Mouse (Mus musculus): ENCODE measurements around the gene 4931414P19Rik. TPM values are rescaled to one million over a fixed set of nuclear protein-coding genes. Genes with fewer than 3 reads are reported as not detected.
"Not testable (repeated sequence)": the region's sequence is repeated elsewhere in the genome, so short reads cannot be mapped to it uniquely, and the experiment has no call there.

Gene 4931414P19Rik
- polyA plus RNA-seq, 1 experiment from 2014 or later, result 3.1 TPM

DNA sequence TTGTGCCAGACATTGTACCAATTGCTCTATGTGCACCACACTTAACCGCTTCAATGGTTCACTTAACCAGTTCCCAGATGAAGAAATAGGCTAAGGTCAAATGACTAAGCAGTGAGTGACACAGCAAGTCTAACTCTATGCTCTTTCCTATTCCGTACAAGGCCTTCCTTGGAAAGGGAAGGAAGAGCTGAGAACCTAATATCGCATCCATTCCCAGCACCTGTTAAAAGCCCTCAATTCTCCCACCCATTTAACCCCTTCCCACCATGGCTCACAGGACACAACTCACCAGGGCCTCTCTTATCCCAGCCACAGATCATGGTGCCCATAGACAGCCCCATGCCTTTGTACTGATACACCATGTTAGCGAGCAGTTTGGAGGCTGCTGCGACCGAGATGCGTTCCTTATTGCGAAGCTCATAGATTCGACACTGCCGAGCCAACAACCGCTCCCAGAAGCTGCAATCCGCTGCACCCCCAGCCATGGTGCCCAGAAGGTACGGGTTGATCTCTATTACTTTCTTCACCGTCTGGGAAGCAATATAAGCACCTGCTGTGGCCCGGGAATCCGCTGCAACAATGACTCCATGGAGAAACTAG is 10.5 kb upstream of the 4931414P19Rik start:
- DNase-seq (ENCODE audit: low spot score) (no peak), ATAC-seq (ENCODE audit: low FRiP score) (no peak)
- Histone ChIP-seq H3K9me3 (ENCODE audit: control insufficient read depth, low read length) (no peaks in the 10 kb centered on the region), H3K4me1 (replicated peaks; ENCODE audit: control insufficient read depth, insufficient read depth, low read length) (peaks cover 13% of the 10 kb centered on the region; the same call in 1 of the 2 replicates), H3K36me3 (replicated peaks; ENCODE audit: control insufficient read depth, insufficient read depth) (peaks cover 45% of the 10 kb centered on the region), H3K4me3 (replicated peaks; ENCODE audit: low read length) (no peak overlapping the region), H3K27ac (no peak overlapping the region), H3K27me3 (ENCODE audit: control insufficient read depth, insufficient read depth, low read length) (no peaks in the 10 kb centered on the region), H3K4me2 (replicated peaks) (peak overlapping the region; percentile 71; the same call in 1 of the 2 replicates), H3K9ac (no peak overlapping the region)
- WGBS, result 91% methylated on average over 16 of the region's 16 CpGs

- peaks cover 53% of the 10 kb centered on the region for H3K36me3 ChIP-seq (replicated peaks; ENCODE audit: control insufficient read depth, insufficient read depth)
- 94% methylated on average over 15 of the region's 16 CpGs for WGBS
- H3K4me3 ChIP-seq (replicated peaks; ENCODE audit: low read length); ATAC-seq (ENCODE audit: low FRiP score); H3K27ac ChIP-seq; DNase-seq (ENCODE audit: low spot score); H3K27me3 ChIP-seq (ENCODE audit: control insufficient read depth, insufficient read depth, low read length); H3K9ac ChIP-seq; H3K9me3 ChIP-seq (ENCODE audit: control insufficient read depth, low read length); H3K4me2 ChIP-seq (replicated peaks): not testable (repeated sequence)
- peaks cover 13% of the 10 kb centered on the region; the same call in 1 of the 2 replicates for H3K4me1 ChIP-seq (replicated peaks; ENCODE audit: control insufficient read depth, insufficient read depth, low read length)
Measured at GRCm38 (mm10) chr14:54614130-54614529, 8.3 kb upstream of the 4931414P19Rik start.

DNA sequence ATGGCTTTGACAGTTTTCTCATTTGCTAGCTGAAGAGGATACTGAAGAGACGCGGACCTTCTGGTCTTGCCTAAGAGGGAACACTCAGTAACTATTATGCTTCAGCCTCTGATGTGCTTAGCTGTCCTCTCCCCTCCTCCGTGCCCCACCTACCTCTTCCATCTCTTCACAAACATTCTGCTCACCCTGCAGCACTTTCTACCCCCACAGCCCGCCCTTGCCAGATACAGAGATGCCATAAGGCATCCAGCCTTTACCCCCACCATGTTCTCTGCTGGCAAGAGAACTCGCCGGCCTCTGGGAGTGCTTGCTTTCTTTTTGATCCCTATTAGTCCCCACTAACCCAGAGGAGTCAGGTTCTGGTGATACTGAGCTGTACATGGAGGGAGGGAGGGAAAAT is 4.9 kb upstream of the 4931414P19Rik start:
- no peak overlapping the region for H3K4me3 ChIP-seq (replicated peaks; ENCODE audit: low read length)
- H3K4me1 ChIP-seq (replicated peaks; ENCODE audit: control insufficient read depth, insufficient read depth, low read length), result no peaks in the 10 kb centered on the region; the same call in 1 of the 2 replicates
- H3K27me3 ChIP-seq (ENCODE audit: control insufficient read depth, insufficient read depth, low read length), result no peaks in the 10 kb centered on the region
- no peak for DNase-seq (ENCODE audit: low spot score)
- H3K36me3 ChIP-seq (replicated peaks; ENCODE audit: control insufficient read depth, insufficient read depth), result peaks cover 45% of the 10 kb centered on the region
- no peaks in the 10 kb centered on the region for H3K9me3 ChIP-seq (ENCODE audit: control insufficient read depth, low read length)
- no peak overlapping the region for H3K4me2 ChIP-seq (replicated peaks)
- 0 out of 2 replicates have a peak overlapping the region, but pooled peaks have one; percentile 1 for H3K27ac ChIP-seq
- no peak for ATAC-seq (ENCODE audit: low FRiP score)
- WGBS, result 84% methylated on average over 6 of the region's 6 CpGs
- no peak overlapping the region for H3K9ac ChIP-seq

DNA sequence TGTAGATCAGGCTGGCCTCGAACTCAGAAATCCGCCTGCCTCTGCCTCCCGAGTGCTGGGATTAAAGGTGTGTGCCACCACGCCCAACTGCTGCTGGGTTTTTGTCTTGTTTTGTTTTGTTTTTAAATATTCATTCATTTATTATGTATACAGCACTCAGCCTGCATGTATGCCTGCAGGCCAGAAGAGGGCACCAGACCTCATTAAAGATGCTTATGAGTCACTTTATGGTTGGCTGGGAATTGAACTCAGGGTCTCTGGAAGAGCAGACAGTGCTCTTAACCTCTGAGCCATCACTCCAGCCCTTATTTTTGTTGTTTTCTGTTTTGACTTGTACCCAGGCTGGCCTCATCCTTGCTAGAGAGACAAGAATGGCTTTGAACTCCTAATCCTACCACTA is 4.2 kb upstream of the 4931414P19Rik start:
- Histone ChIP-seq H3K9ac (no peak overlapping the region), H3K4me2 (replicated peaks) (no peak overlapping the region), H3K4me1 (replicated peaks; ENCODE audit: control insufficient read depth, insufficient read depth, low read length) (peaks cover 4% of the 10 kb centered on the region), H3K27ac (no peak overlapping the region), H3K9me3 (ENCODE audit: control insufficient read depth, low read length) (no peaks in the 10 kb centered on the region), H3K36me3 (replicated peaks; ENCODE audit: control insufficient read depth, insufficient read depth) (peaks cover 38% of the 10 kb centered on the region), H3K4me3 (replicated peaks; ENCODE audit: low read length) (no peak overlapping the region), H3K27me3 (ENCODE audit: control insufficient read depth, insufficient read depth, low read length) (no peaks in the 10 kb centered on the region)
- 75% methylated on average over 4 of the region's 4 CpGs for WGBS
- ATAC-seq (ENCODE audit: low FRiP score), result no peak
- DNase-seq (ENCODE audit: low spot score), result no peak

DNA sequence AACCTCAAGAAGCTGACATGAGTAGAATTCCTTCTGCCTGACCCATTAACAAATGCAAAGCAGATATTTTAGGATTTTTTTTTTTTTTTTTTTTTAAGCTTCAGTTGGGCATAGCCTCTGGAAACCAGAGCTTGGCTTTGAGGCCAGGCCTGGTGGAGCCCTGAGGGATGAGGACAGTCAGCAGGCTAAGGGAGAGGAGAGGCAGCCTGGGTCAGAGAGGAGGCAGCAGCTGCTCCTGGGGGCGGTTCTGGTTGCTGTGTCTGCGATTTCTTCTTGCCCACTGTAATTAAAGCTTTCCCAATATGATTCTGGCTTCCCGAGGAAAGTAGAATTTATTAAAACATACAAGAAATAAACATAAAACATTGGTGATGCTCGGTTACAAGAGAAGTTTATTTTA is 3.5 kb upstream of the 4931414P19Rik start:
- no peak overlapping the region for H3K4me3 ChIP-seq (replicated peaks; ENCODE audit: low read length)
- no peak for DNase-seq (ENCODE audit: low spot score)
- 68% methylated on average over 4 of the region's 4 CpGs for WGBS
- peaks cover 12% of the 10 kb centered on the region for H3K4me1 ChIP-seq (replicated peaks; ENCODE audit: control insufficient read depth, insufficient read depth, low read length)
- peaks cover 31% of the 10 kb centered on the region for H3K36me3 ChIP-seq (replicated peaks; ENCODE audit: control insufficient read depth, insufficient read depth)
- no peak for ATAC-seq (ENCODE audit: low FRiP score)
- no peak overlapping the region for H3K9ac ChIP-seq
- no peak overlapping the region for H3K4me2 ChIP-seq (replicated peaks)
- no peak overlapping the region for H3K27ac ChIP-seq
- no peaks in the 10 kb centered on the region for H3K27me3 ChIP-seq (ENCODE audit: control insufficient read depth, insufficient read depth, low read length)
- H3K9me3 ChIP-seq (ENCODE audit: control insufficient read depth, low read length), result no peaks in the 10 kb centered on the region

DNA sequence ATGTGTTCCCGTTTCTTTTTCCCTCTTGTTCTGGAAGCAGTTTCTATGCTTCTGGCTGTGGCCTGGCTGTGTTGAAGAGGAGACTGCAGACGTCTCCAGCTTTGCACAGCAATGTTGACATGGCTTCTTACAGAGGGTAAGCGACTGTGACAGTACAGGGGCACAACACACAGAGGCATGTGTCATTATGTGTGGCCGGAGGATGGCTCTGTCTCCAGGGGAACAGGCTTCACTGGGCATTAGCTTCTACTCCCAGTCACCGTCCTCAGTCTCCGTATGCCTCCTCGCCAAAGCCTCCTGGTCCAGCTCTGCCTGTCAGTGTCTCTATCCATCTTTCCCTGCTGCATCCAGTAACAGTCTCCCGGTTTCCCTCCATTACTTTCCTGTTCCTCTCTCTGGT is 1.4 kb upstream of the 4931414P19Rik start:
- Histone ChIP-seq H3K4me2 (replicated peaks) (no peak overlapping the region), H3K9ac (no peak overlapping the region), H3K36me3 (replicated peaks; ENCODE audit: control insufficient read depth, insufficient read depth) (peaks cover 16% of the 10 kb centered on the region; the same call in 1 of the 2 replicates), H3K27me3 (ENCODE audit: control insufficient read depth, insufficient read depth, low read length) (no peaks in the 10 kb centered on the region), H3K4me3 (replicated peaks; ENCODE audit: low read length) (no peak overlapping the region), H3K4me1 (replicated peaks; ENCODE audit: control insufficient read depth, insufficient read depth, low read length) (peaks cover 24% of the 10 kb centered on the region), H3K9me3 (ENCODE audit: control insufficient read depth, low read length) (no peaks in the 10 kb centered on the region), H3K27ac (peak overlapping the region; percentile 38; the same call in 1 of the 2 replicates)
- ATAC-seq (ENCODE audit: low FRiP score) (no peak), DNase-seq (ENCODE audit: low spot score) (no peak)
- WGBS, result 37% methylated on average over 8 of the region's 8 CpGs

DNA sequence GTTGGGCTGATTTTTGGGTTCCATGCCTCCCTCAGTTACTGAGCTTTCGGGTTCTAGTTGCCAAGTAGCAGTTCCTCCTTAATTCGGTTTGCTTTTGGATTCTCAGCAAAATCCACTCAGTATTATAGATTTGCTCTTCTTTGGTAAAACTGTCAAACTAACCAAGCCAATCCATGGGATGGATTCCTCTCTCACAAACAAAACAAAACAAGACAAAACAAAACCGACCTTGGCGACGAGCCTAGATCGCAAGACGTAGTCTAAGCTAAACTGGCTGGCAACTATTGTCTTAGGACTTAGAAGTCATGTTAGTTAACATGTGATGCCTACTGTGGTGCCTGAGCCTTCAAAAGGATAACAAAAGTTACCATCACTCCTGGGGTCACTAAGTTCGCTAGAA is 2.1 kb downstream of the 4931414P19Rik start:
- no peaks in the 10 kb centered on the region for H3K9me3 ChIP-seq (ENCODE audit: control insufficient read depth, low read length)
- peak overlapping the region; percentile 59 for H3K4me2 ChIP-seq (replicated peaks)
- peak overlapping the region; percentile 52 for H3K4me3 ChIP-seq (replicated peaks; ENCODE audit: low read length)
- H3K36me3 ChIP-seq (replicated peaks; ENCODE audit: control insufficient read depth, insufficient read depth), result no peaks in the 10 kb centered on the region
- no peak overlapping the region for H3K9ac ChIP-seq
- DNase-seq (ENCODE audit: low spot score) (peak; percentile 37), ATAC-seq (ENCODE audit: low FRiP score) (no peak)
- WGBS, result 79% methylated on average over 8 of the region's 8 CpGs
- peaks cover 25% of the 10 kb centered on the region for H3K4me1 ChIP-seq (replicated peaks; ENCODE audit: control insufficient read depth, insufficient read depth, low read length)
- no peaks in the 10 kb centered on the region for H3K27me3 ChIP-seq (ENCODE audit: control insufficient read depth, insufficient read depth, low read length)
- H3K27ac ChIP-seq, result peak overlapping the region; percentile 95

- WGBS, result under 1% methylated on average over 46 of the region's 46 CpGs
- peak; percentile 99 for ATAC-seq (ENCODE audit: low FRiP score)
Measured at GRCm38 (mm10) chr14:54603038-54603654, 2.6 kb downstream of the 4931414P19Rik start.

DNA sequence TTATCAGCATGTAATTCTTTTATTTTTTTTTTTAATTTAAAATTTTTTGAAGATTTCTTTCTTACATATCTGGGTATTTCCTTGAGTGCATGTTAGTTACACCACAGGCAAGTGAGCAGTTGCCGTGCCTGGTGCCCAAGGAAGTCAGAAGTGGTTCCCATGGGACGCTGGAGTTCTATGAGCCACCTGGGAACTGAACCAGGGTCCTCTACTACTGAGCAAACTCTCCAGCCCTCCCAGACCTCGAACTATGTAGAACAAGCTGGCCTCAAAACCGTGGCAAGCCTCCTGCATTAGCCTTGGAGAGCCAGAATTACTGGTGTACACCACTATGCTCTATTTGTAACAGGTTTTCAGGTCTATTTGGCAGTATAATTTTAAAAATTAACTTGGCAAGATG is 3.2 kb downstream of the 4931414P19Rik start:
- WGBS, result 34% methylated on average over 4 of the region's 4 CpGs
- no peaks in the 10 kb centered on the region for H3K27me3 ChIP-seq (ENCODE audit: control insufficient read depth, insufficient read depth, low read length)
- H3K9me3 ChIP-seq (ENCODE audit: control insufficient read depth, low read length), result no peaks in the 10 kb centered on the region
- H3K27ac ChIP-seq, result peak overlapping the region; percentile 95
- peaks cover 25% of the 10 kb centered on the region for H3K4me1 ChIP-seq (replicated peaks; ENCODE audit: control insufficient read depth, insufficient read depth, low read length)
- H3K9ac ChIP-seq, result peak overlapping the region; percentile 78
- peak overlapping the region; percentile 59 for H3K4me2 ChIP-seq (replicated peaks)
- ATAC-seq (ENCODE audit: low FRiP score), result no peak; the same call in 1 of the 2 replicates
- no peak for DNase-seq (ENCODE audit: low spot score)
- no peaks in the 10 kb centered on the region for H3K36me3 ChIP-seq (replicated peaks; ENCODE audit: control insufficient read depth, insufficient read depth)
- peak overlapping the region; percentile 52 for H3K4me3 ChIP-seq (replicated peaks; ENCODE audit: low read length)

More at GRCm38 (mm10) chr14:54603038-54603654, 2.6 kb downstream of the 4931414P19Rik start:
- no peaks in the 10 kb centered on the region for H3K27me3 ChIP-seq (ENCODE audit: control insufficient read depth, insufficient read depth, low read length)
- H3K36me3 ChIP-seq (replicated peaks; ENCODE audit: control insufficient read depth, insufficient read depth), result no peaks in the 10 kb centered on the region
- DNase-seq (ENCODE audit: low spot score), result peak; percentile 95
- peaks cover 25% of the 10 kb centered on the region for H3K4me1 ChIP-seq (replicated peaks; ENCODE audit: control insufficient read depth, insufficient read depth, low read length)
- peak overlapping the region; percentile 95 for H3K27ac ChIP-seq
- H3K4me2 ChIP-seq (replicated peaks), result peak overlapping the region; percentile 59
- no peaks in the 10 kb centered on the region for H3K9me3 ChIP-seq (ENCODE audit: control insufficient read depth, low read length)
- H3K4me3 ChIP-seq (replicated peaks; ENCODE audit: low read length), result peak overlapping the region; percentile 52
- H3K9ac ChIP-seq, result peak overlapping the region; percentile 78

Measured in hindbrain, embryonic 14.5 days (tissue).